Mouse (Mus musculus) liver, embryonic 11.5 days (tissue): ENCODE measurements around the gene Pla2g6. TPM values are rescaled to one million over a fixed set of nuclear protein-coding genes. Genes with fewer than 3 reads are reported as not detected.
A peak's percentile ranks its signal among the peaks of the same experiment; 100 is the strongest.

Experiments
- ATAC-seq: fragments of 200-750 bp; cut with Nextera tagmentation; replicated peaks from 2 replicates; pipeline ENCODE4 v1.8.0; 2017; ENCODE audit warnings: moderate number of reproducible peaks, mild to moderate bottlenecking, moderate TSS enrichment, moderate library complexity; ENCODE audit not compliant: low FRiP score
- DNase-seq: peaks from one replicate; pipeline ENCODE4 v3.0.0-alpha.2; 2017; ENCODE audit warnings: low spot score
- H3K27ac ChIP-seq: fragments of 300-500 bp; sonication (generic); 2 replicates; pipeline ENCODE4 v1.5.1; 2014; ENCODE audit warnings: mild to moderate bottlenecking, low read depth, low read length, control low read depth
- H3K27me3 ChIP-seq: fragments of 300-500 bp; sonication (generic); replicated peaks from 2 replicates; pipeline ENCODE4 v1.6.1; 2014; ENCODE audit warnings: low read length, mixed read lengths; ENCODE audit not compliant: control insufficient read depth, insufficient read depth
- H3K36me3 ChIP-seq: fragments of 300-500 bp; sonication (generic); 2 replicates; pipeline ENCODE4 v1.6.1; 2014; ENCODE audit warnings: mild to moderate bottlenecking, low read length, moderate library complexity, mixed read lengths; ENCODE audit not compliant: control insufficient read depth, insufficient read depth
- H3K4me1 ChIP-seq: fragments of 300-500 bp; sonication (generic); replicated peaks from 2 replicates; pipeline ENCODE4 v1.6.1; 2014; ENCODE audit warnings: low read length, mixed read lengths; ENCODE audit not compliant: control insufficient read depth, insufficient read depth
- H3K4me2 ChIP-seq: fragments of 300-500 bp; sonication (generic); 2 replicates; pipeline ENCODE4 v1.6.1; 2014; ENCODE audit warnings: mild to moderate bottlenecking, control low read depth, moderate library complexity
- H3K4me3 ChIP-seq: fragments of 300-500 bp; sonication (generic); 2 replicates; pipeline ENCODE4 v1.5.1; 2014; ENCODE audit warnings: low read depth, low read length, control low read depth
- H3K9ac ChIP-seq: fragments of 300-500 bp; sonication (generic); 2 replicates; pipeline ENCODE4 v1.6.1; 2014; ENCODE audit warnings: low read depth, low read length, control low read depth
- H3K9me3 ChIP-seq: fragments of 300-500 bp; sonication (generic); 2 replicates; pipeline ENCODE4 v1.6.1; 2016; ENCODE audit warnings: low read length, inconsistent platforms, mixed read lengths; ENCODE audit not compliant: control insufficient read depth
- WGBS: fragments of 180-500 bp; shearing (Covaris S2); extraction: QIAGEN DNeasy Blood & Tissue Kit; methylation state at CpG from one replicate; pipeline ENCODE4 v1.1.7; 2014; 5-methylcytosine and 5-hydroxymethylcytosine counted together
- polyA plus RNA-seq: library from polyadenylated mRNA; unstranded; fragments of >200 nt; fragmentation: Nextera tagmentation; extraction: Ambion mirVana; gene quantifications from 2 replicates; pipeline ENCODE4 v1.2.1, GENCODE M21; 2014

Pla2g6 gene
- polyA plus RNA-seq, 1 experiment from 2014 or later: 27.7 TPM

- H3K9ac ChIP-seq: no peak overlapping the region
- DNase-seq (no peak), ATAC-seq (no peak)
- H3K4me2 ChIP-seq: no peak overlapping the region
- H3K4me3 ChIP-seq: no peak overlapping the region
- H3K9me3 ChIP-seq: no peaks in the 10 kb centered on the region
- 73% methylated on average over 5 of the region's 5 CpGs for WGBS
- H3K27me3 ChIP-seq: no peaks in the 10 kb centered on the region
- peaks cover 6% of the 10 kb centered on the region; the same call in 1 of the 2 replicates for H3K36me3 ChIP-seq
- H3K27ac ChIP-seq: no peak overlapping the region
- peaks cover 14% of the 10 kb centered on the region for H3K4me1 ChIP-seq
Measured at GRCm38 (mm10) chr15:79282434-79282833, 45.8 kb downstream of the Pla2g6 start.

- ATAC-seq (peak; percentile 92), DNase-seq (peak; percentile 64)
- Histone ChIP-seq H3K4me3 (no peak overlapping the region), H3K9ac (no peak overlapping the region; the same call in 1 of the 2 replicates), H3K4me1 (peaks cover 14% of the 10 kb centered on the region), H3K27ac (peak overlapping the region; percentile 86), H3K36me3 (peaks cover 4% of the 10 kb centered on the region; the same call in 1 of the 2 replicates), H3K4me2 (no peak overlapping the region), H3K27me3 (no peaks in the 10 kb centered on the region), H3K9me3 (no peaks in the 10 kb centered on the region)
- WGBS: 67% methylated on average over 1 of the region's 1 CpGs
Measured at GRCm38 (mm10) chr15:79281389-79281788, 46.8 kb downstream of the Pla2g6 start.

GRCm38 (mm10) chr15:79280850-79281249 is 47.3 kb downstream of the Pla2g6 start:
- peaks cover 14% of the 10 kb centered on the region for H3K4me1 ChIP-seq
- H3K9ac ChIP-seq: peak overlapping the region; percentile 46
- H3K27me3 ChIP-seq: no peaks in the 10 kb centered on the region
- WGBS: 54% methylated on average over 5 of the region's 5 CpGs
- DNase-seq (no peak), ATAC-seq (0 out of 2 replicates have a peak, but pooled peaks have one; percentile 41)
- no peaks in the 10 kb centered on the region for H3K9me3 ChIP-seq
- H3K36me3 ChIP-seq: no peaks in the 10 kb centered on the region
- no peak overlapping the region for H3K4me2 ChIP-seq
- H3K27ac ChIP-seq: peak overlapping the region; percentile 81
- no peak overlapping the region for H3K4me3 ChIP-seq

- Histone ChIP-seq H3K9me3 (no peaks in the 10 kb centered on the region), H3K9ac (no peak overlapping the region), H3K4me3 (no peak overlapping the region), H3K4me1 (peaks cover 14% of the 10 kb centered on the region), H3K27ac (no peak overlapping the region), H3K36me3 (no peaks in the 10 kb centered on the region), H3K27me3 (no peaks in the 10 kb centered on the region), H3K4me2 (no peak overlapping the region)
- 34% methylated on average over 6 of the region's 6 CpGs for WGBS
- ATAC-seq (no peak), DNase-seq (no peak)
Measured at GRCm38 (mm10) chr15:79280209-79280608, 48.0 kb downstream of the Pla2g6 start.

- Histone ChIP-seq H3K27me3 (peaks cover 2% of the 10 kb centered on the region; the same call in 1 of the 2 replicates), H3K9me3 (no peaks in the 10 kb centered on the region), H3K4me3 (no peak overlapping the region), H3K27ac (no peak overlapping the region), H3K36me3 (no peaks in the 10 kb centered on the region), H3K4me2 (no peak overlapping the region), H3K4me1 (peaks cover 16% of the 10 kb centered on the region), H3K9ac (no peak overlapping the region)
- 70% methylated on average over 10 of the region's 10 CpGs for WGBS
- ATAC-seq (no peak), DNase-seq (no peak)
Measured at GRCm38 (mm10) chr15:79277728-79278127, 50.5 kb downstream of the Pla2g6 start.

GRCm38 (mm10) chr15:79273020-79273419 is 55.2 kb downstream of the Pla2g6 start:
- no peak overlapping the region for H3K9ac ChIP-seq
- ATAC-seq: no peak

GRCm38 (mm10) chr15:79271124-79271746 is 57.0 kb downstream of the Pla2g6 start:
- Histone ChIP-seq H3K4me3 (peak overlapping the region; percentile 36), H3K27me3 (peaks cover 10% of the 10 kb centered on the region), H3K27ac (no peak overlapping the region), H3K36me3 (no peaks in the 10 kb centered on the region), H3K9ac (no peak overlapping the region), H3K4me2 (peak overlapping the region; percentile 73), H3K4me1 (peaks cover 9% of the 10 kb centered on the region), H3K9me3 (no peaks in the 10 kb centered on the region)
- 16% methylated on average over 17 of the region's 17 CpGs for WGBS
- ATAC-seq: 0 out of 2 replicates have a peak, but pooled peaks have one; percentile 18
- peak; percentile 65 for DNase-seq

More at GRCm38 (mm10) chr15:79273020-79273419, 55.2 kb downstream of the Pla2g6 start:
- no peak overlapping the region for H3K4me2 ChIP-seq
- H3K27me3 ChIP-seq: peaks cover 2% of the 10 kb centered on the region; the same call in 1 of the 2 replicates
- H3K27ac ChIP-seq: no peak overlapping the region
- 48% methylated on average over 10 of the region's 10 CpGs for WGBS
- no peaks in the 10 kb centered on the region for H3K36me3 ChIP-seq
- H3K4me3 ChIP-seq: no peak overlapping the region
- DNase-seq: no peak
- no peaks in the 10 kb centered on the region for H3K9me3 ChIP-seq
- peaks cover 9% of the 10 kb centered on the region for H3K4me1 ChIP-seq

- peak; percentile 69 for DNase-seq
- Histone ChIP-seq H3K27ac (no peak overlapping the region), H3K9me3 (no peaks in the 10 kb centered on the region), H3K4me3 (peak overlapping the region; percentile 36), H3K4me2 (peak overlapping the region; percentile 73), H3K27me3 (peaks cover 10% of the 10 kb centered on the region), H3K36me3 (no peaks in the 10 kb centered on the region), H3K4me1 (peaks cover 9% of the 10 kb centered on the region), H3K9ac (no peak overlapping the region)
- ATAC-seq: peak; percentile 74
- 3% methylated on average over 33 of the region's 33 CpGs for WGBS
Measured at GRCm38 (mm10) chr15:79270317-79271123, 57.7 kb downstream of the Pla2g6 start.
